Mouse (Mus musculus): Measurements from ENCODE around the gene Arhgef39.

- TF ChIP-seq CTCF (IDR thresholded peaks at IDR 0.05; ENCODE audit: low read depth, low read length), result no peak
- no peak for TF ChIP-seq POLR2A (IDR thresholded peaks at IDR 0.05; ENCODE audit: borderline replicate concordance, low read depth, low read length)
These were observed 30.6 kb upstream of the Arhgef39 start for GRCm38 (mm10) chr4:43530081-43530501.

All from bone marrow macrophage, adult 2 months (primary cell).